ENCODE assay signal across 10 mouse cellular contexts in the genomic region with DNA sequence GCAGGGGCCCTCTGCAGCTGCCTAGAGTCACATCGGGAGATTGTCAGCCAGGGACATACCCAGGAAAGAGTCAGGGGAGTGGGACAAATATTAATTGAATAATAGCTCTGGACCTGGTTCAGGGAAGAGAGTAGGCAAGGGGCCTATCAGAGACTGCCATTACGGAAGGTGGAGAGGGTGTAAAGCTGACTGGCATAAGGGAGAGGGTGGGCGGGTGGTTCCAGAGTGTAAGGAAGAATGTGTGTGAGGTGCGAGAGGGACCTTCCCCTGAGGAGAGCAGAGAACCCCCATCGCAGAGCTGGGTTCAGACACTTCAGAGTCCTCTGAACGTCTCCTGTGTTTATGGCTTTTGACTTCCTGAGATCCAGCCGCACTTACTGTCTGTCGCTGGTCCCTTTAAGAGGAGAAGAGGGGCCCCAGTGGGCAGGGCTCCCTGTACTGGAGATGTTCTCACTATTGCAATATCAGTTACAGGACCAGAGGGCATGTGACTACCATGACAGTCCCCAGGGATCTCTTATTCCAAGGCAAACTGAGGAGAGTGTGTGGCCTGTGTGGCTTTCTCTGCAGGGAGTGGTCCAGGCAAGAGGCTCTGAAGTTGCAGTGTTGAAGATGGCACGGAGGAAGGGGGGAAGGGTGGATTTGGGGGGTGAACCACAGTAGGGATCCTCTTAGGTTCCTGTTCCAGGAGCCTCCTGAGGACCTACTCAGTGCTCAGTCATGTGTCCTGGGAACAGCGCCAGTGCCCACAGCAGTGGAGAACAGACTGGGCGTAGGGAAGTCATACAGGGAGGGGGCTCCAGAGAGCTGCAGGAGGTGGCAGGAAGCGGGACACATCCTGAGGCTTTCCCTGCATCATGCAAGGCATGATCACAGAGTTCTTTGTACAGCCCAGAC. TPM values are rescaled to one million over a fixed set of nuclear protein-coding genes. Genes with fewer than 3 reads are reported as not detected.
DNase-seq lines count a peak whose midpoint lies in the region; ATAC-seq and TF ChIP-seq lines count a peak whose summit lies in the region.
"Had no signal": no experiment of that assay in that cellular context is flagged by ENCODE, and none has a peak within 500 bp of the region (broad histone marks: within the 10 kb centered on the region; RNA-seq: fewer than 3 reads in every experiment).

No protein-coding gene starts in this region.

- no peak overlapping the region for H3K4me2 ChIP-seq in hindbrain, embryonic 14.5 days (replicated peaks)
- H3K4me2 ChIP-seq in embryonic facial prominence, embryonic 14.5 days (ENCODE audit: low read depth, low read length) = 0 out of 2 replicates have a peak overlapping the region, but pooled peaks have one; percentile 20
- peak overlapping the region; percentile 56 for H3K4me2 ChIP-seq in liver, embryonic 16.5 days (ENCODE audit: low read depth, low read length)

- peaks cover 23% of the 10 kb centered on the region for H3K4me1 ChIP-seq in hindbrain, embryonic 10.5 days (replicated peaks)
- 0 out of 2 replicates have a peak, but pooled peaks cover 2% of the 10 kb centered on the region for H3K4me1 ChIP-seq in hindbrain, embryonic 14.5 days (replicated peaks; ENCODE audit: control insufficient read depth, insufficient read depth, low read length)
- H3K4me1 ChIP-seq in G1E (ENCODE audit: insufficient read depth, low read depth, low read length) = peaks cover 61% of the 10 kb centered on the region
- peaks cover 6% of the 10 kb centered on the region for H3K4me1 ChIP-seq in embryonic facial prominence, embryonic 14.5 days (ENCODE audit: control insufficient read depth, insufficient read depth, low read length)
- H3K4me1 ChIP-seq in liver, embryonic 16.5 days (ENCODE audit: control insufficient read depth, low read depth, low read length) = peaks cover 24% of the 10 kb centered on the region

- H3K9me3 ChIP-seq in hindbrain, embryonic 10.5 days = no peaks in the 10 kb centered on the region
- no peaks in the 10 kb centered on the region for H3K9me3 ChIP-seq in hindbrain, embryonic 14.5 days (ENCODE audit: control insufficient read depth, low read length)
- H3K9me3 ChIP-seq in G1E (replicated peaks) = no peaks in the 10 kb centered on the region
- no peaks in the 10 kb centered on the region for H3K9me3 ChIP-seq in embryonic facial prominence, embryonic 14.5 days (ENCODE audit: control insufficient read depth, low read length)
- H3K9me3 ChIP-seq in liver, embryonic 16.5 days (replicated peaks; ENCODE audit: control insufficient read depth, low read length) = no peaks in the 10 kb centered on the region

- TF ChIP-seq CTCF in G1E (IDR thresholded peaks at IDR 0.05; ENCODE audit: low read depth, low read length) = no peak

- 53% methylated on average over 12 of the region's 12 CpGs for WGBS in hindbrain, embryonic 10.5 days
- WGBS in hindbrain, embryonic 14.5 days = 55% methylated on average over 12 of the region's 12 CpGs
- 33% methylated on average over 11 of the region's 12 CpGs for WGBS in embryonic facial prominence, embryonic 14.5 days
- WGBS in liver, embryonic 16.5 days (ENCODE audit: insufficient replicate concordance) = 23% methylated on average over 12 of the region's 12 CpGs

- H3K9ac ChIP-seq in hindbrain, embryonic 14.5 days = no peak overlapping the region
- peak overlapping the region; percentile 45; the same call in 1 of the 2 replicates for H3K9ac ChIP-seq in embryonic facial prominence, embryonic 14.5 days (ENCODE audit: low read depth, low read length)
- H3K9ac ChIP-seq in liver, embryonic 16.5 days (ENCODE audit: low read depth, low read length) = peak overlapping the region; percentile 50
- H3K9ac ChIP-seq: forebrain, postnatal 0 days had no signal

- no peaks in the 10 kb centered on the region for H3K36me3 ChIP-seq in hindbrain, embryonic 10.5 days
- H3K36me3 ChIP-seq in hindbrain, embryonic 14.5 days (replicated peaks; ENCODE audit: control insufficient read depth, insufficient read depth) = no peaks in the 10 kb centered on the region
- peaks cover 9% of the 10 kb centered on the region for H3K36me3 ChIP-seq in G1E (replicated peaks)
- H3K36me3 ChIP-seq in embryonic facial prominence, embryonic 14.5 days (ENCODE audit: control insufficient read depth, insufficient read depth, low read length) = no peaks in the 10 kb centered on the region
- no peaks in the 10 kb centered on the region for H3K36me3 ChIP-seq in liver, embryonic 16.5 days (ENCODE audit: control insufficient read depth, insufficient read depth)

- no peak for ATAC-seq in hindbrain, embryonic 14.5 days (ENCODE audit: low FRiP score)
- peak; percentile 80; the same call in 1 of the 2 replicates for ATAC-seq in G1E (ENCODE audit: extremely low read depth, insufficient number of reproducible peaks, low FRiP score, poor library complexity, severe bottlenecking)
- ATAC-seq in embryonic facial prominence, embryonic 14.5 days (ENCODE audit: low read depth) = peak; percentile 69
- peak; percentile 64 for ATAC-seq in liver, embryonic 16.5 days (ENCODE audit: low read depth)

- DNase-seq in hindbrain, embryonic 10.5 days (ENCODE audit: low spot score) = no peak
- DNase-seq in hindbrain, embryonic 14.5 days (ENCODE audit: low spot score) = no peak
- DNase-seq in G1E (ENCODE audit: low spot score) = peak; percentile 69
- DNase-seq in embryonic facial prominence, embryonic 14.5 days (ENCODE audit: low spot score) = peak; percentile 68
- no peak for DNase-seq in right cerebral cortex, postnatal 25 days
- no peak for DNase-seq in kidney, adult 11 months
- no peak for DNase-seq in adrenal gland, adult 8-10 months

- H3K27me3 ChIP-seq in hindbrain, embryonic 10.5 days (ENCODE audit: insufficient read depth, poor library complexity, severe bottlenecking) = peaks cover 2% of the 10 kb centered on the region; the same call in 1 of the 2 replicates
- no peaks in the 10 kb centered on the region for H3K27me3 ChIP-seq in hindbrain, embryonic 14.5 days (ENCODE audit: control insufficient read depth, insufficient read depth, low read length)
- peaks cover 2% of the 10 kb centered on the region; the same call in 1 of the 2 replicates for H3K27me3 ChIP-seq in G1E (ENCODE audit: insufficient read depth, low read length)
- no peaks in the 10 kb centered on the region for H3K27me3 ChIP-seq in embryonic facial prominence, embryonic 14.5 days (replicated peaks; ENCODE audit: control insufficient read depth, insufficient read depth, low read length)
- H3K27me3 ChIP-seq in liver, embryonic 16.5 days (ENCODE audit: control insufficient read depth, insufficient read depth, low read depth, low read length) = no peaks in the 10 kb centered on the region

- H3K4me3 ChIP-seq in hindbrain, embryonic 10.5 days = peak overlapping the region; percentile 21; the same call in 1 of the 2 replicates
- no peak overlapping the region for H3K4me3 ChIP-seq in hindbrain, embryonic 14.5 days (replicated peaks; ENCODE audit: low read length)
- H3K4me3 ChIP-seq in G1E (ENCODE audit: low read depth, low read length) = peak overlapping the region; percentile 67
- H3K4me3 ChIP-seq in embryonic facial prominence, embryonic 14.5 days (ENCODE audit: low read depth, low read length) = no peak overlapping the region
- peak overlapping the region; percentile 27 for H3K4me3 ChIP-seq in liver, embryonic 16.5 days (ENCODE audit: low read depth, low read length)

- H3K27ac ChIP-seq in hindbrain, embryonic 10.5 days = peak overlapping the region; percentile 69; the same call in 1 of the 2 replicates
- no peak overlapping the region for H3K27ac ChIP-seq in hindbrain, embryonic 14.5 days
- H3K27ac ChIP-seq in embryonic facial prominence, embryonic 14.5 days (replicated peaks; ENCODE audit: low read depth, low read length) = no peak overlapping the region; the same call in 1 of the 2 replicates
- H3K27ac ChIP-seq in liver, embryonic 16.5 days (ENCODE audit: low read length) = peak overlapping the region; percentile 26

RNA-seq across cellular contexts. Expression of a gene that starts 7.2 kb away (rescaled TPM):
- polyA plus RNA-seq in hindbrain, embryonic 10.5 days (2016; fragmentation: Nextera tagmentation; extraction: Ambion mirVana) = 1.1 and 1.5 TPM in 2 replicates
- 0.25 TPM in 1 of 2 replicates, not detected in the other for polyA plus RNA-seq in hindbrain, embryonic 14.5 days (2014; fragmentation: Nextera tagmentation; extraction: Ambion mirVana)
- total RNA-seq in G1E (2014; fragmentation: Nextera tagmentation) = 34.9 and 44.8 TPM in 2 replicates
- 8.2 and 14.5 TPM in 2 replicates for total RNA-seq in G1E (2017)
- 5.1 and 6.0 TPM in 2 replicates for polyA plus RNA-seq in G1E (2012)
- 0.77 and 1.0 TPM in 2 replicates for polyA plus RNA-seq in embryonic facial prominence, embryonic 14.5 days (2014; fragmentation: Nextera tagmentation; extraction: Ambion mirVana)
- 1.3 and 1.8 TPM in 2 replicates for polyA plus RNA-seq in liver, embryonic 16.5 days (2015; fragmentation: Nextera tagmentation; extraction: Ambion mirVana)
- 1 to 10 TPM in 2 of 4 experiments, under 1 TPM in 1, not detected in 1; 0.99 to 2.6 (median 2.1) TPM for total RNA-seq in adrenal gland, adult 8-10 months (2022)
- total RNA-seq: forebrain, postnatal 0 days; liver, adult 2 months had no signal
- polyA plus RNA-seq: liver, adult 2 months had no signal

RNA-seq across cellular contexts. Expression of a gene that starts 8.1 kb away (rescaled TPM):
- 37.1 and 46.2 TPM in 2 replicates for polyA plus RNA-seq in hindbrain, embryonic 10.5 days (2016; fragmentation: Nextera tagmentation; extraction: Ambion mirVana)
- 17.4 and 19.0 TPM in 2 replicates for polyA plus RNA-seq in hindbrain, embryonic 14.5 days (2014; fragmentation: Nextera tagmentation; extraction: Ambion mirVana)
- 149 and 178 TPM in 2 replicates for total RNA-seq in G1E (2014; fragmentation: Nextera tagmentation)
- total RNA-seq in G1E (2017) = 45.9 and 47.0 TPM in 2 replicates
- polyA plus RNA-seq in G1E (2012) = 73.1 and 114 TPM in 2 replicates
- 50.1 and 51.0 TPM in 2 replicates for polyA plus RNA-seq in embryonic facial prominence, embryonic 14.5 days (2014; fragmentation: Nextera tagmentation; extraction: Ambion mirVana)
- 44.0 and 44.6 TPM in 2 replicates for polyA plus RNA-seq in liver, embryonic 16.5 days (2015; fragmentation: Nextera tagmentation; extraction: Ambion mirVana)
- 100 to 1,000 TPM; 191 to 306 (median 245) TPM for total RNA-seq in adrenal gland, adult 8-10 months (2022)

RNA-seq across cellular contexts. Expression of a gene that starts 35.7 kb away (rescaled TPM):
- polyA plus RNA-seq in hindbrain, embryonic 10.5 days (2016; fragmentation: Nextera tagmentation; extraction: Ambion mirVana) = 4.1 and 4.5 TPM in 2 replicates
- polyA plus RNA-seq in hindbrain, embryonic 14.5 days (2014; fragmentation: Nextera tagmentation; extraction: Ambion mirVana) = 1.4 and 2.3 TPM in 2 replicates
- 1.5 and 1.7 TPM in 2 replicates for total RNA-seq in G1E (2014; fragmentation: Nextera tagmentation)
- total RNA-seq in G1E (2017) = 0.70 and 2.8 TPM in 2 replicates
- polyA plus RNA-seq in G1E (2012) = 1.2 and 1.3 TPM in 2 replicates
- 6.8 and 7.3 TPM in 2 replicates for polyA plus RNA-seq in embryonic facial prominence, embryonic 14.5 days (2014; fragmentation: Nextera tagmentation; extraction: Ambion mirVana)
- 0.47 and 0.78 TPM in 2 replicates for polyA plus RNA-seq in liver, embryonic 16.5 days (2015; fragmentation: Nextera tagmentation; extraction: Ambion mirVana)
- total RNA-seq in adrenal gland, adult 8-10 months (2022) = 1 to 10 TPM; 3.1 to 6.9 (median 4.3) TPM

RNA-seq across cellular contexts. Expression of a gene that starts 35.8 kb away (rescaled TPM):
- 18.6 and 20.2 TPM in 2 replicates for polyA plus RNA-seq in hindbrain, embryonic 10.5 days (2016; fragmentation: Nextera tagmentation; extraction: Ambion mirVana)
- polyA plus RNA-seq in hindbrain, embryonic 14.5 days (2014; fragmentation: Nextera tagmentation; extraction: Ambion mirVana) = 12.9 and 13.0 TPM in 2 replicates
- total RNA-seq in G1E (2014; fragmentation: Nextera tagmentation) = 57.6 and 75.0 TPM in 2 replicates
- 67.9 and 80.2 TPM in 2 replicates for total RNA-seq in G1E (2017)
- polyA plus RNA-seq in G1E (2012) = 56.8 and 62.3 TPM in 2 replicates
- polyA plus RNA-seq in embryonic facial prominence, embryonic 14.5 days (2014; fragmentation: Nextera tagmentation; extraction: Ambion mirVana) = 20.7 and 21.9 TPM in 2 replicates
- polyA plus RNA-seq in liver, embryonic 16.5 days (2015; fragmentation: Nextera tagmentation; extraction: Ambion mirVana) = 293 and 328 TPM in 2 replicates
- total RNA-seq in adrenal gland, adult 8-10 months (2022) = 10 to 100 TPM; 29.2 to 62.8 (median 45.0) TPM

RNA-seq across cellular contexts. Expression of a gene that starts 51.7 kb away (rescaled TPM):
- 110 and 115 TPM in 2 replicates for polyA plus RNA-seq in hindbrain, embryonic 10.5 days (2016; fragmentation: Nextera tagmentation; extraction: Ambion mirVana)
- 121 and 122 TPM in 2 replicates for polyA plus RNA-seq in hindbrain, embryonic 14.5 days (2014; fragmentation: Nextera tagmentation; extraction: Ambion mirVana)
- 91.8 and 127 TPM in 2 replicates for total RNA-seq in G1E (2014; fragmentation: Nextera tagmentation)
- total RNA-seq in G1E (2017) = 378 and 409 TPM in 2 replicates
- 403 and 408 TPM in 2 replicates for polyA plus RNA-seq in G1E (2012)
- 209 and 236 TPM in 2 replicates for polyA plus RNA-seq in embryonic facial prominence, embryonic 14.5 days (2014; fragmentation: Nextera tagmentation; extraction: Ambion mirVana)
- polyA plus RNA-seq in liver, embryonic 16.5 days (2015; fragmentation: Nextera tagmentation; extraction: Ambion mirVana) = 122 and 124 TPM in 2 replicates
- 100 to 1,000 TPM; 291 to 305 (median 294) TPM for total RNA-seq in adrenal gland, adult 8-10 months (2022)

Comparison
In these comparisons a context has a peak if more than half of its experiments do, and no peak if none do; other contexts are left out.
1. H3K27ac ChIP-seq: peak in hindbrain, embryonic 10.5 days (single experiment) and liver, embryonic 16.5 days (single experiment); none in hindbrain, embryonic 14.5 days (single experiment) and embryonic facial prominence, embryonic 14.5 days (single experiment).
2. H3K4me3 ChIP-seq: peak in hindbrain, embryonic 10.5 days (single experiment), G1E (single experiment) and liver, embryonic 16.5 days (single experiment); none in hindbrain, embryonic 14.5 days (single experiment) and embryonic facial prominence, embryonic 14.5 days (single experiment).
3. DNase-seq: peak in G1E (single experiment) and embryonic facial prominence, embryonic 14.5 days (single experiment); none in hindbrain, embryonic 10.5 days (single experiment), hindbrain, embryonic 14.5 days (single experiment), right cerebral cortex, postnatal 25 days (single experiment), kidney, adult 11 months (single experiment) and adrenal gland, adult 8-10 months (single experiment).